Mouse (Mus musculus) lung, postnatal 36 days (tissue): ENCODE data around the gene Cpn2.
A peak's percentile ranks its signal among the peaks of the same experiment; 100 is the strongest.

Source experiments
- DNase-seq: peaks from one replicate; pipeline ENCODE4 v3.0.0; 2022; ENCODE audit warnings: mixed read lengths

The Cpn2 gene

DNA sequence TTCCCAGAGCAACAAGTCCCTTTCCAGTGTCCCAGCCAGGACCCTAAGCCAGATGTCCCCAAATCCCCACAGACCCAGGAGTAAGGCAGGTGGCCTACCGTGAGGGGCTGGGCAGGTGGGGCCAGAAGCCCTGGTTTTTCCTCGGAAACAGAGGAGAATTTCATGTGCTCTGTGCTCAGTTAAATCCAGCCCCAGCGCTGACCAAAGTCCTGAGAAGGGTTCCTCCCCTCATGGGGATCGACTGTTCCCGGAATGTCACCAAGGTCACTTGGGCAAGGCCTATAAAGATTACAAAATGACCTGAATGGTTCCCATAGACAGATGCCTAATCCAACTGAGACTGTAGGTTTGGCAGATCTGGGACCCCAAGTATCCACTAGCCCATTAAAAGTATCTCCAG lies at the start of gene Cpn2:
TSS of gene Cpn2 (minus strand) at position 141 of the 400 bp plus-strand sequence.
- DNase-seq = no peak

DNA sequence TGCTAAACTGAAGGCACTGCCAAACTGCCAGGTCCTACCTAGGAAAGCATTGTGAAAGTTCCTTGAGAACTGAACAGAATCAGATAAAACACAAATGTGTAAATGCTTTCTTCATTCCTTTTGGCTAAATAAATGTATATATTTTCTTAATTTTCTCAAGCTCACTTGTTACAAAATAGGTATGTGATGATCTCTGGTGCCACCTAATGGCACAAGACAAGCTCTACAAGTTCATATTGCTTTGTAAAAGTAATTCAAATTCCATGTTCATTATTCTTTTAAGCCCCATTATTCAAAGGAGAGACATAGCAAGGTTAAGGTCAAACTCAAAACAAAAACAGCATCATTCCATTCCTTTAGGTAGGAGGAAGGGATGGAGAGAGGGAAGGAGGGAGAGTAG lies 46.9 kb upstream of the Cpn2 start:
- DNase-seq = peak; percentile 35

DNA sequence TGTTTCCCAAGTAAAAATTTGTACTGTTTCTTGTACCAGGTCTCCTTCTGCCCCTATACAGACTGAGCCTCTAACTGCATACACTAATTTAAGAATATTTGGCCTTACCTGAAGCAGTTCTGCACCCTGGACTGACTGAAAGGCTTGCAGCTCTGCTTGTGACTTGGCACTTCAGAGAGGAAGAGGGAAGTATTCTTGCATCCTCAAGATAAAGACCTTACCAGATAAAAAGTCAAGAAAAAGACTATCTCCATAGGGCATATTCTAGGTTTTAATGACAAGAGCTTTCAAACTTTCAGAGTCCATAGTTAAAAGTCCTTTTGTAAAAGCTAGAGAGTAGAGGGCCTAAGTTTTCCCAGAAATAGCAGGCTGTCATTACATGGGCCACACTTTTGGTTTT lies 43.3 kb upstream of the Cpn2 start, which contains the start of gene Gp5:
TSS of gene Gp5 (minus strand) at position 133 of the 400 bp plus-strand sequence.
- no peak for DNase-seq

DNA sequence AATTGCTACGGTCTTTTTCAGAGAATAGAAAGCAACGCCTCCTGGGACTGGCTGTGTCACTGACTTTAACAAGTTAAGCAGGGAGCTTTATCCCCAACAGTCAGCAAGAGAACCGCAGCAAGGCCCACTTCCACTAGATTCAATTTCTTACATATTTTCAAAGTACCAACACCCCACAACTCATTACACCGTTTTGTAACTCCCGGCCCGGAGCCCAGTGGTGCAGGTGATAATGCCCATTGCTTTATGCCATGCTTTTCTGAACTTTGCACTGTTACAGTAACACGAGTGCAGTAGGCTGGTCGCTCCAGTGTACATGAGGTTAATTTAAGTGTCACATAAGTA lies 42.8 kb upstream of the Cpn2 start:
- no peak for DNase-seq

DNA sequence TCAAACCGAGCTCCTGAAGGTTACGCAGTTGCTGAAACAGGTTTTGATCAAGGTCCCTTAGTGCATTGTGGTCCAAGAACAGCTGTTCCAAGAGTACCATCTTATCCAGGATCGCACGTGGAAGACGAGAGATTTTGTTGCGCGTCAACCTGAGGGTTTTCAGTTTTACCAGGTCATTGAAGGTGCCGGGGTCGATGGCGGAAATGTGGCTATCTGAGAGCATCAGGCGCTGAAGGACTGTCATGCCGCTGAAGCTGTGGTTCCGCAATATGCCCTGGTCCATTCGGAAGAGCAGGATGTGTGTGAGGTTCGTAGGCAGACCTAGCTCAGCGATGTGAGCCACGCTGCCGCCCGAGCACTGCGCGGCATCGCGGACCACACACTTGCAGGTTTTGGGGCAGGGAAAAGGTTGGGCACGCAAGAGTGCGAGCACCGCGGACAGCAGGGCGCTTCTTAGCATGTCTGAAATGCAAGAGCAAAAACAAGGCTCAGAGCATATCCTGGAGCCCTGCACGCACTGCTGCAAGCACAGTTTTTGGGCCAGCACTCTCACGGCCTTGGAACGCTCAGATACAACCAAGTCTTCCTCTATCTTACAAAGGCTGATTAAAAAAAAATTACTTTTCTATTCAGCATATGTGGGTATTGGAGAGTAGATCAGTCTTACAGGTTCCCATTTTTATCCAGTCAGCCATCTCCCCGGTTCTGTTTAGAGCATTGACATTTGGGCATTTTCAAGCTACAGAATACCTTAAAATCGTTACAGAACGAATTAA lies 42.3 kb upstream of the Cpn2 start:
- peak; percentile 15 for DNase-seq

DNA sequence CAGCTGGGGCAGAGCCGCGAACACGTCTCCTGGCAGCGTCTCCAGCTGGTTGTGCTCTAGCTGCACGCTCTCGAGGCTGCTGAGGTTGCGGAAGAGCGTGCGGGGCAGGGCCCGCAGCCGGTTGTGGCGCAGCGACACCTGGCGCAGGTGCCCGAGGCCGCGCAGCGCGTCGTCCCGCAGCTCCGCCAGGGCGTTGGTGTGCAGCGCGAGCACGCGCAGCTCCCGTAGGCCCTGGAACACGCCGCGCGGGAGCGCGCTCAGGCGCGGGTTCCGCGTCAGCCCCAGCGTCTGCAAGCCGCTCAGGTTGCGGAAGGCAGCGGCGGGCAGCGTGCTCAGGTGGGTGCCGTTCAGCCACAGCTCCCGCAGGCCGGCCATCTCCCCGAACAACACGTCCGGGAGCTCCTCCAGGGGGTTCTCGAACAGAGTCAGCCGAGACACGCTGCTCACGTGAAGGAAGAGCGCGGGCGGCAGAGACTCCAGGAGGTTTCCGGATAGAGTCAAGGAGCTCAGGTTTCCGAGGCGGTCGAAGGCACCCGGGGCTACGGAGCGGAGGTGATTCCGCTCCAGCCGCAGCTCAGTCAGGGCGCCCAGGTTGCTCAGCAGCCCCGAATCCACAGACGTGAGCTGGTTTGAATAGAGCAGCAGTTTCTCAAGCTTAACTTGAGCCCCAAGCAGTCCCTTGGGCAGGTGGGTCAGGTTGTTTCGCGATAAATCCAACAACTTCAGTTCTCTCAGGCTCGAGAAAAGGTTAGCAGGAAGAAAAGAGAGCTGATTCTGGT lies 41.5 kb upstream of the Cpn2 start:
- peak; percentile 24 for DNase-seq

DNA sequence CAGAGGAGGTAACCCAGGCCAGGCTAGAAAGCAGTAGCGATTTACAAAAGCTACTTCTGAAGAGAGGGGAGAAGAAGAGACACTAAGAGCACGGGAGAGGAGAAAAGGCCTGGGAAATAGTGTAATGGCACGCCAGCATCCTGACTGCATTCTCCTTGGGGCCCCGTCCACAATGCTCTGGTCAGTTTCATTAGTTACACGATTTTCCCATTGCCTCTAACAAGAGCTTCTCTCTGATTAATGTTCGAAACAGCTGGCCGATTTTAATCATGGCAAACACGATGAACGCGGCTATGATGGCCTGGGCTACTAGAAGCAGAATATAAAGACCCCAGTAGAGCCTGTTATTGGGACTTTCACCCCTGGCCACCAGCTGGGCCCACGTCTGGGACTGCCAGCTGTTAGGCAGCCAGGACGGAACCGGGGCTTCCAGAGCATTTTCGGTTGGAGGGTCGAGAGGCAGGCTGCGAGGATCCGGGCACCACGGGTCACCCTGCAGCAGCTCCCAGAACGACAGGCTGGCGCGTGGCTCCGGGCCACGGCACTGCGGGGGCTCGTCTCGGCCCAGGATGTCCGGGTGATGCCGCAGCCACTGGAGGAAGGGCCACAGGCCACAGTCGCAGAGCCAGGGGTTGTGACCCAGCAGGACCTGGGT lies 40.8 kb upstream of the Cpn2 start:
- DNase-seq = peak; percentile 11

DNA sequence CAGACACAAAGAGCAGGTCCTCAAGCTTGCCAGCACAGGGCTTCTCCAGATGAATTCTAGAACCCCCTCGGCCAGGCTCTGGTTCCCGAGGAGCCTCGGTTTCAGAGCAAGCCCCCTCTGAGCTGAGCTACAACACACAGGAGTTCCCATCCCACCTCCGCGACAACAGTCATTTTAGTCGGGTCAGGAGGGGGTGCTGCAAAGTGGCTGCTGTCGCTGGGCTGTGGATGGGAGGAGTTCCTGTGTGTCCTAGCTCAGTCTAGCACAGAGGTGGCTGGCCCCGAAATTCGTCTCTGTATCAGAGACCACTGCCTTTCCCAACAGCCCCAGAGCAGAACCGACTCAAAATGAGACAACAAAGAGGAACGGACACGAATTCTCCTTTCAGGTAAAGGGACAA lies 40.0 kb upstream of the Cpn2 start:
- no peak for DNase-seq

DNA sequence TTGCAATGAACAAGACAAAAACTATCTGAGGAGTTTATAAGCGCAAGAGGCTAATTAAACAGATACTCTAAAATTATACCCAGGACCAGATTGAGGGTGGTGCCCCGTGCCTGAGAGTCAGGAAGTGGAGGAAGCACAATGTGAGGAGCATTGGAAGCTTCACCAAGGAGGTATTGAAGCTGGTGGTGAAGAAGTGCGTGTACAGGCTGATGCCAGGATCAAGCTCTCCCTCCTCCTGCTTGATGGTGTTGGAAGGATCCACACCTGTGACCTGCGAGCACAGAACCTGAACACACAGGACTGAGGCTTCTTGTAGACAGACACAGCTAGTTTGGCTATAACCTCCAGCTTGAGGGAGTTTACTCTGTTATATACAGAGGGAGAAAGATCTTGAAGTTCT lies 38.8 kb upstream of the Cpn2 start:
- DNase-seq = no peak

DNA sequence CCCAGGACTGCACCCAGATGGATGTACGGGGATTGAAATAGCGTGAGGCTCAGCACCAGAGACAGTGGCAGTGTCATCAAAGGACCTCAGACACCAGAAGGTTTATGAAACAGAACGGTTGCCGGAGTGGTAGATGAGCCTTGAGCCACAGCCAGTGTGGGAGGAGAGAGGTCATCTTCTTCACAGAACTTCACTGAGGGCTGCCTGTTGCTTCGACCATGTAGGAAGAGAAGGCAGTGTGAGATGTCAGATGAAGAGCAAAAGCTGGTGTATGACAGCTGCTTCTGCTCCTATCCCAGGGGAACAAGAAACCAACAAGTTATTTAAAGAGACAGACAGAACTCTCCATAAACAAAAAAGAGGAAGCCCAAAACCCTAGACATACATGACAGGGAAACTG lies 36.9 kb upstream of the Cpn2 start:
- peak; percentile 56 for DNase-seq

DNA sequence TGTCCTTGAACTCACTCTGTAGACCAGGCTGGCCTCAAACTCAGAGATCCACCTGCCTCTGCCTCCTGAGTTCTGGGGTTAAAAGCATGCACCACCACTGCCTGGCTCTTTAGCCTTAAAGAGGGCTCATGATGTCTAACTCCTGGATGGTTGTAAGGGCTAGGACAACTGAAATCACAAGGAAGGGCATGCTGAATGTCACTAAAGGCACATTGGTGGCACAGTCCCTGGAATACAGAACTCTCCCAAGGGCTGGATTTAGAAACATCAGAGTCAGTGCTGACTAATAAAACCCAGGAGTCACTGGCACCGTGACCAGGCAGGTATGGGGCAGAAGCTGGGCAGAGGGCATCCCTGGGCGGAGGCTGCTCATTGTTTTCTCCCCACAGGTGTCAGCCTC lies 36.1 kb upstream of the Cpn2 start:
- no peak for DNase-seq

DNA sequence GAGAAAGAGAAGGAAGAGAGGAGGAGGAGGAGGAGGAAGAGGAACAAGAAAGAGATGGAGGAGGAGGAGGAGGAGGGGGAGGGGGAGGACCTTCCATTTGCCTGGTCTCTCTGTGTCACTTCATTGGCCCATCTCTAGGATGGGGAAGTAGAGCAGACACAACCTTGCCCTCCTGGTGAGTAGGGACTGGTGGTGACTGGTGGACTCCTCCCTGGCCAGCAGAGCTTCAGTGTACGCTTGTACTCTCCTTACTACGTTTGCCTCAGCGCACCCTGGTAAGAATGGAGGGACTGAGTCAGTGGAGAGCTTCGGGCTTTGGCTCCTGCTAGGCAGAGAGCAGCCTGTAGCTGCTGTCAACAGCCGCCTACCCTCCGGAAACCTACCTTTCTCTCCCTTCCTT lies 35.4 kb upstream of the Cpn2 start:
- DNase-seq = no peak

DNA sequence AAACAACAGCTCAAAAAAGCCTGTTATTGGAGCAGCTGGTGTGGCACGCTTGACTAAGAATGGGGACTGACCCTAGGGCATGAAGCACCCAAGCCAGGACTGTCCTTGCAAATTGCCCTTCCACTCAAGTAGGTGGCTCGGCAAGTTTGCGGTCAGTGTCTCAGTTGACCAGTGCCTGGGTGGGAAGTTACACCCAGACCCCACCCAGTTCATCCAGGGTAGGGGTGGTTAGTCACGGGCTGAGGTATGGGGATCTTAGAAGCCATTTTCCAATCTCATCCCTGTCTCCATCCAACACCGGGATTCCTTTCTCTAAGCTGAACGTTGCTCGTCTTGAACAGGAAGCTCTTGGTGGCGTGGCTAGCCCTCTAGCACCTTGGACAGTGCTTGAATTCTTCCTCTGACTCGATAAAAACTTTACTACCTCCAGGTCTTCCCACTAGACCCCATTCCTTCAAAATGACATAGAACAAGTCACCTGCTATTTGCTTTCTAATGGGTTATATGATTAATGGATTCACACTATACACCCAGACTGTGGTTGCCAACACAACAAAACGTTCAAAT lies 32.5 kb upstream of the Cpn2 start:
- no peak for DNase-seq

DNA sequence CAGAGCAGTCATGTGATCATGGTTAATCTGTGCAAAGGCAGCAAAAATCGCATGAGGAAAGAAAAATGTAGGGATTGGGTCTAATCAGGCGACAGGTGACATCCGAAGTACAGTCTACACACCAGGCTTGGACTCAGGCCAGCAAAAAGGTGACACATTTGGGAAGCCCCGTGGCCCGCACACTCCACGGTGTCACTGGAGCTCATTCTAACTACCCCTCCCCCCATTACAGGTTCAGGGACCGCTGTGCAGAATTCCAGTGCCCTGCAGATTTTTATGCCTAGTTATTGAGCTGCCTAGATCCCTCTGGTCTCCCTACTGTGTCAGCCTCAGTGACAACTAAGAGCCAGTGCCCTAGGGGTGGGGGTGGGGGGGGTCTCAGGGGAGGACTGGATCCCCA lies 30.2 kb upstream of the Cpn2 start:
- no peak for DNase-seq

DNA sequence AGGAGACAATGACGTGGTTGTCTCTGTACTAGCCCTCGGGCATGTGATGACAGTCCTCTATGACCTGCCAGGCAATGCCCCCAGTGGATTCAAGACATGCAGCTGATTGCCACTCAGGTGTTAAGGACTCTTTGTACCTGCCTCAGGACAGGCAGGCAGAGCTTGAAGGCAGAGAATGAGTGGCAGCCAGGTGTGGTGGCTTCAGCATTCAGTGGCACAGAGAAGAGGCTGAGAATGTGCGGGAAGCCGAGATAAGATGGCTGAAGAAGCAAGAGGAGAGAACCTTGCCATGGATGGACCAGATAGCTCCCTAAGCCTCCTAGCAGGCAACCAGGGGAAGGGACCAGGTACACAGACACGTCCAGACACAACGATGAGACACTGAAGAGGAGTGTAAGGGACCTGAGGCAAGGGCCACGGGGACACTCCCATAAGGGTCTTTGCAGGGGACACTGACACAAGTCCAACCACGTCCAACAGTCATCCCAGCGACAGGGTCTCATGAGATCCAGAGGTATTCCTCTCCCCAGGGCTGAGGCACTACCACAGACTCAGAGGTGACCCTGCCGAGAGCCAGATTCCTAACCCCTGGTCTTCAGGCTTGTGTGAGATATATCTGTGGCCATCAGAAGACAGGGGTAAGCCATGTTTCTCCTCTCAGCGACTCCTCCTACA lies 29.4 kb upstream of the Cpn2 start:
- DNase-seq = no peak

DNA sequence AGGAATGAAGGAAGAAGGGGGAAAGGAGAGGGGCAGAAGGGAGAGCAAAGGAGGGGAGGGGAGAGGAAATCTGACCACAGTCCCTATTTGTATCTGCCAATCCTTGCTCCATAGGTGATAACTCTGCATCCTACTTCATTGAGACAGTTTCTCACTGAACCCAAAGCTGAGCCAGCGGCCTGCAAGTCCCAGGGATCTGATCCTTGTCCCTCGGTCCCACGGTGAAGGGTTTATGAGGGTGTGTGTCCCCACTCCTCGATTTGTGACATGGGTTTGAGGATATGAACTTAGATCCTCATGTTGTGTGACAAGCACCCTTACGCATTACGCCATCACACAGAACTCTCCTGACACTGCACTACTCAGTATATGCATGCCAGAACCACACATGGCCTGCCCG lies 27.8 kb upstream of the Cpn2 start:
- no peak for DNase-seq

DNA sequence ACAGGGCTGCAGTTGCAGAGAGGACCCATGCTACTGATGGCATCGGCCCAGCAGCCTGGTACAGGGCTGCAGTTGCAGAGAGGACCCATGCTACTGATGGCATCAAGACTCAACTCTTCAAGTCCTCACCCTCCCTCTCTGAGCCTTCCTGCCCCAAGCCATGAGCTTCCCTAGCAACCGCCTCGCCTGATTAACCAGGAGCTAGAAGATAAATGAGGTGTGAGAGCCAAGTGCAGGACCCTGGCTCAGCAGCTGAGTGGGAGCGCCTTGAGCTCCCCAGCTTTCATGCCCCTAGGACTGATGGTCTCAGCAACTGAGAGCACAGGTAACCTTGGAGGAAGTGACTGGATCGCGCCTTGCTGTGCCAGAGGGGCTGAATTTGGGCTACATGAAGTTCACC lies 23.1 kb upstream of the Cpn2 start:
- DNase-seq = no peak

DNA sequence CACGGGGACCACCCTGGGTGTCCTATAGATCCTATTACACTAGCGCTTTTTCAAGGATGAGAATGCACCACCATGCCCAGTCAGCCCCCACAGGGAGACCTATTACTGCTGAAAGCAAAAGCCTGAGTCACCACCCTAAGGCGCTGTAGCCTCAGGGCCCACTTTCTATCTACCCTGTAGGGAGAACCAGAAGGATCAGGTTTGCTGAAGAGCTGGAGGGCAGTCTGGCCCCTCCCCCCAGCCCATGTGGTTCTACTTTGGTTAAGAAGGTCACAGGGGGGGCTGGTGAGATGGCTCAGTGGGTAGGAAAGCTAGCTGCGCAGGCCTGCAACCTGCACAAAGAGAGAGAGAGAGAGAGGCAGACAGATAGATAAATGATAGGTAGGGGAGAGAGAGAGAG lies 18.4 kb upstream of the Cpn2 start:
- DNase-seq = no peak

DNA sequence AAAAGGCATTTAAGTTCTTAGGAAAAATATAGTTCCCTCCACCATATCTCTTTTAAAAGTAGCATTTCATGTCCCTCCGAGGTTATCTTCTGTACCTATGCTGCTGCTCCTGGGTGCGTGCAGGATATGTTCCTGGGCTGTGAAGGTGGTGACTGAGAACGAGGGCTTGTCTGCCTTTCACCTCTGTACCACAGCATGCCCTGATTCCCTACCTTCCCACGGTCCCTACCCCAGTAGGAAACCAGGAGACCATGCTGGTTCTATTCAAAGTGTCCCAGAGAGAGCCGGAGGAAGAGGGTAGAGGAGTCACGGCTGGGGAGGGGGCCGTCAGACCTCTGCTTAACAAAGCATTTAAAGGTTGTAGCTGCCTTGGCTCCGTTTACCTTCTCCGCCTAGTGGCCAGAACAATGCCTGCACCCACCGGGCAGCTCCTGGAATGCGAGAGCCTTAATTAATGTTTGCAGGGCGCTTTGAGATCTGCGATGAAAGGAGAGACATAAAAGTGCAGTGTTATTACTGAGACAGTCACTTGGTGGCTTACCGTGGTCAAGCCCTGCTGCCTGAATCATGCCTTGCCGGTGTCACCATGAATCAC lies 16.5 kb upstream of the Cpn2 start:
- DNase-seq = peak; percentile 51

DNA sequence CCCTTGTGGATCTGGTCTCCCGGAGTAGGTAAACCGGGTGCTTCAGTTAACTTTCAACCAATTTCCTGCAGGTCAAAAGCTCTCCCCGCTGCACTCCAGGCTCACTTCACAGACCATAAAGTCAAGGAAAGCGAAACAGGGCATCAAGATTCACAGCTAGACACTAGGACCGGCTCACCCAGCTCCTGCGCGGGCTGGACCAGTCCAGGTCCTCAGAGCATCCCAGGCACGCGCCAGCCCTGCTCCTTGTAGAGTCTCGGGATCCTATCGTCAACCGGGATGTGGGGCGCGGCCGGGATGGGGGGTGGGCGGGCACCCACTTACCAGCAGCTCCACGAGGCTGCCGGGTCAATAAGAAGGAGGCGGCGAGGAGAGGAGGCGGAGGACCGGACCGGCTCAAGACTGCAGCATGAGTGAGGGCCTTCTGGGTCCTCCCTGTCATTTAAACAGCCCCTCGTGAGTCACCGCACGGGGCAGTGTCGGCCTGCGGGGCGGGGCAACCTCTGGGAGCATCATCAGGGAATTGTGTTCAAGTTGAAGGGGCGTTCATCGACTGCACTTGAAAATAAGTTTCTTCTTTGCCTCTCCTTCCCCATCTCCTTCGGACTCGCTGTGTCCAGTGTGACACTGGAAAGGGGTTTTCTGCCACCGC lies 15.7 kb upstream of the Cpn2 start, which contains the start of gene Lrrc15:
TSS of gene Lrrc15 (minus strand) at position 413 of the 652 bp plus-strand sequence.
- no peak for DNase-seq

DNA sequence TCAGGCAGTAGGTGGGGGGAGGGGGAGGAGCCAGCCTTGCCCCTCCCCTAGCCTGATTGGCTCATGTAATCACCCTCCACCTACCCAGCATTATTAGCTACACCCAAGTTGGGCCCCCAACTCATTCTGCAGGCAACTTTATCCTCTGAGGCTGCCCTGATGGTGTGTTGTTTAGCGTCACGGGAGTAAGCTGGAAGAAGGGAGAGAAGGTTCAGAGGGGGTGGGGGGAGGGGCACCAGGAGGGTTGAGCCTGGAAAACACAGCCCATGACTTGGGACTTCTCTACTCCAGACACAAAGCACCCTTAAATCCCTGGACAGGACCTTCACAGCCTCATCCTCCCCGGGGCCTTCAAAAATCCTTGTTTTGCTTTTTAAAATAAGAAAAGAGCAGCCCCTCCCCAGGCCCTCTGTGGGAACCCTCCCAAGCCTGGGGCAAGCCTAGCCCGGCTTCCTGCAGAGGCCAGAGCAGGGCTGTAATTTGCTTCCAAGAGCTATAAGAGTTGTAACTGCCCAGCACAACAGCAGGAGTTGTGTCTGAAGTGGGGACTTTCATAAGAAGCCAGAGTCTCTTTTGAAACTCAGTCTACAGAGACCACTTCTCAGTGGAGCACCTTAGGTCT lies 13.5 kb upstream of the Cpn2 start:
- DNase-seq = no peak
